Mouse (Mus musculus) myocyte (in vitro differentiated cells): ENCODE results near the gene Sorcs2.

Source experiments
- CEBPB ChIP-seq: IDR thresholded peaks from 2 replicates; pipeline ENCODE4 v1.6.1; 2011; ENCODE audit warnings: mild to moderate bottlenecking, moderate library complexity; ENCODE audit not compliant: poor library complexity, insufficient read depth, severe bottlenecking
- E2F4 ChIP-seq: IDR thresholded peaks from one replicate; pipeline ENCODE4 v1.6.1; 2011; ENCODE audit warnings: mild to moderate bottlenecking, control low read depth, moderate library complexity; ENCODE audit not compliant: insufficient read depth
- MAX ChIP-seq: IDR thresholded peaks from one replicate; pipeline ENCODE4 v1.6.1; 2011; ENCODE audit warnings: low read depth, mild to moderate bottlenecking, control low read depth
- POLR2A ChIP-seq: IDR thresholded peaks from one replicate; pipeline ENCODE4 v1.6.1; 2011; ENCODE audit warnings: low read depth, mild to moderate bottlenecking, control low read depth, moderate library complexity; ENCODE audit not compliant: insufficient read length
- POLR2AphosphoS2 ChIP-seq: IDR thresholded peaks from one replicate; pipeline ENCODE4 v1.6.1; 2011; ENCODE audit warnings: low read depth, control low read depth; ENCODE audit not compliant: insufficient read length
- USF1 ChIP-seq: IDR thresholded peaks from one replicate; pipeline ENCODE4 v1.6.1; 2011; ENCODE audit warnings: low read depth, mild to moderate bottlenecking, control low read depth, moderate library complexity

DNA sequence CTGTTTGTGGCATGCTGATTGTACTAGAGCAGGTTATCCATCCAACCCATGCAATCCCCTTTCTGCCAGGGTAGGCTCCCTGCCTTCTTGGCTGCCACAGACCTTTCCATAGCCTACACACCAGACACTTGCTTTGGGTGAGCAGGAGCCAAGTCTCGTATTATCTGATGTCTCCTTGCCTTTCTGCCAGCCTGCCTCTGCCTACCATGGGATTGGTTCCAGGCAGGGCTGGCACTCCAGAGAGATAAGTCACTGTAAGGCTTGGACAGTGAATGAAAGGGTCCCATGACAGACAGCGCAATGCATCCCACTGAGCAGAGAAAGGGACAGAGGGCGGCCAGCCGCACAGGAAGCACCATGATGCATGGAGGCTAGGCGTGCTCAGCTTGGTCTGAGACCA, 358.3 kb downstream of the Sorcs2 start:
- TF ChIP-seq POLR2A = no peak
- no peak for TF ChIP-seq POLR2AphosphoS2
- TF ChIP-seq MAX = no peak
- TF ChIP-seq CEBPB = no peak
- TF ChIP-seq E2F4 = no peak
- TF ChIP-seq USF1 = no peak
